Mouse (Mus musculus): ENCODE data around the gene Scgb1b20. TPM values are rescaled to one million over a fixed set of nuclear protein-coding genes. Genes with fewer than 3 reads are reported as not detected.
"Not testable (repeated sequence)": the region's sequence is repeated elsewhere in the genome, so short reads cannot be mapped to it uniquely, and the experiment has no call there.

Scgb1b20 gene
- total RNA-seq (2021): not detected
- long read RNA-seq, experiment 1: 0 reads
- long read RNA-seq, experiment 2: 0 reads

DNA sequence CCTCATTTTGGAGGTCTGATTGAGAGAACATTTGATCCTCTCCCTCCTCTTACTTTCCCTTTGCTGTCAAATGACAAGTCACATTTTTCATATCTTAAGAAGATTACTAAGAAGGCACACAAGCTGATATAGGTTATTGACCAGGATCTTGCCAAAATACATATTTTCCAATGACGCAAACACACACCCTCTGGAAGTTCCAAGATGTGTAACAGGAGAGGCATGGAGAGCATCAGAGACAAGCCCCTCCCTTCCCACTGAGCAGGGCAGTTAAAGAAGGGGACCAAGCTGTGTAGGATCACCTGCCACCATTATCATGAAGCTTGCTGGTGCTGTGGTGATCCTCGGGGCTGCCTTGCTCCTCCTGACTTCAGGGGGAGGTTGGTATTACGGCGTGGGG, at the start of gene Scgb1b20:
Scgb1b20 (plus strand) TSS at position 301 of the 400 bp plus-strand sequence.
- intact Hi-C loops (cut with DNase I); DNase-seq (ENCODE audit: low spot score in 2 of 2): not testable (repeated sequence)

DNA sequence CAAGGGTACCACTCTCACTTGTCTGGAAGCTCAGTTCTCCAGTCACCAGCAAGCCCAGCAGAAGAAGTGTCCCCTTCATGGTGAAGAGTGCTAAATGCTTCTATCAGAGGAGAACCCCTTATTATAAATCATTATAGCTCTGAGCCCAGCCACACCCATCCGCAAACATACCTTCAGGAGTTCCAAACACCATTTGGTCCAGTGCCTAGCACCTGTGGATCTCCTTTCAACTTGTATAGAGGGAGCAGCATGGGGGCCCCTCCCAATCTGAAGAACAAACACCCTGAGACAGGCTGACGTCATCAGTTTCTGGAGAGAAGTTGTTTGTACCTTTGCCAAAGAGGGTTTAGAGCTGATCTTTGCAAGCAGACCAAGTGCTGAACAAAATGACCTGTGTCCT, 6.8 kb upstream of the Scgb1b20 start, which contains the start of gene Scgb2b20:
Scgb2b20 (minus strand) TSS at position 101 of the 400 bp plus-strand sequence.
- not testable (repeated sequence) for DNase-seq (ENCODE audit: low spot score in 2 of 2)

DNA sequence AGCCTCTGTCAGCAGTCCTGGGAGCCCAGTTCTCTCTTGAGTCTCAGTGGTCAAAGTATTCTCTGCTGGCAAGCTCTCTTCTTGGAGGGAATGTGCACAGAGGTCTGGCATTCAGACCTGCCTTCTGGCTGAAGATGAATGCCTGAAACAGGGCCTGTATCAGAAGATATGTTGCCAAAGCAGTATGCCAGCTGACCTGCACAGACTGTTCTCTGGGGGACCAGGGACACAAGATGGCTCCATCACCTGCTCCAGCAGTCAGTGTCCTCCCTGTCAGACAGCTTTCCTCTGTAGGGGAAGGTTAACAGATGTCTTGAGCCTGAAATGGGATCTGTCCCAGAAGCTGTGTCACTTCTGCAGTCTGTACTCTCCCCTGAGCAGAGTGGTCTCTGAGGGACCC, 26.7 kb downstream of the Scgb1b20 start:
- intact Hi-C loops (cut with DNase I); DNase-seq (ENCODE audit: low spot score in 2 of 2): not testable (repeated sequence)

More for the DNA sequence above, 6.8 kb upstream of the Scgb1b20 start, which contains the start of gene Scgb2b20:
- intact Hi-C loops (cut with DNase I): not testable (repeated sequence)

DNA sequence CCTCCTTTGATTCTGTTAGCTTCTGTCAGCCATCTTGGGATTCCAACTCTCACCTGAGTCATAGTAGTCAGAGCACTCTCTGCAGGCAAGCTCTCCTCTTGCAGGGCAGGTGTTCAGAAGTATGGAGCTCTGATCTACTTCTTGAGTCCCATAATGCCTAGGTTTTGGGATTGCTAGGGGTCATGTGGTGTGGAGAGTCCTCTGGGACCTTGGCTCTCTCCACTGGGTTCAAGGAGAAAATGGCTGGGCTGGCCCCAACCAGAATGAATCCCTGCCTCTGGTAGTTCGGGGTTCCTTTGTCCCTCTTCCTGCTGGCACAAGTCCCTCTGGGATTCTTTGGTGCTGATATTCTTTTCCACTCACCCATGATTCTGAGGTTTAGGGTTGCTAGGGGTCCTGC, 28.6 kb downstream of the Scgb1b20 start:
- intact Hi-C loops (cut with DNase I): no loop called here
- no peak for DNase-seq (ENCODE audit: low spot score in 2 of 2)

DNA sequence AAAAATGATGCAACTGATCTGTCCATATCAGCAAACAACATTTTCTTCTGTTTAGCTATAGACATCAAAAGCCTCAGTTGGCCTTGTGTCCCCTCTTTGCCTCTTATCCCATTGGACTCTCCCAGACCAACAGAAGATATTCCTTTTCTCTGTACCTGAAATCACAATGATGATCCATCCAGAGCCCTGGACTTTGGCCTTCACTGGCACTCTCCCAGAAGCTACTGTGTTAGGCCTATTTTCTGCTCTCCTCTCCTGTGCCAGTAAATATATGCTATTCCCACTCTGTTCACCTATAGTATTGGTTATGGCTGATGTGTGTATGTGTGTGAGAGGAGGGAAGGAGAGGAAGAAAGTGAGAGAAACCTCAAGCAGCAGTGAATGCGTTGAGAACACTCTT, 36.6 kb downstream of the Scgb1b20 start:
- DNase-seq (ENCODE audit: low spot score in 2 of 2); intact Hi-C loops (cut with DNase I): not testable (repeated sequence)

Other genes starting within 250 kb of the Scgb1b20 start
- gene Scgb2b18, start 199.4 kb upstream of the Scgb1b20 start, total RNA-seq (2021): not detected
- not detected for gene Scgb1b18, start 187.7 kb upstream of the Scgb1b20 start, total RNA-seq (2021)
- not detected for gene Scgb2b19, start 92.9 kb upstream of the Scgb1b20 start, total RNA-seq (2021)
- not detected for gene Scgb1b19, start 85.9 kb upstream of the Scgb1b20 start, total RNA-seq (2021)
- not detected for gene Scgb2b20, start 6.9 kb upstream of the Scgb1b20 start, total RNA-seq (2021)
- not detected for gene Scgb2b21, start 147.2 kb downstream of the Scgb1b20 start, total RNA-seq (2021)